Mouse (Mus musculus): Measurements from ENCODE around the gene Pygo1. TPM values are rescaled to one million over a fixed set of nuclear protein-coding genes. Genes with fewer than 3 reads are reported as not detected.

Gene Pygo1
- polyA plus RNA-seq, 2 experiments = 8.4 to 11.0 TPM

DNA sequence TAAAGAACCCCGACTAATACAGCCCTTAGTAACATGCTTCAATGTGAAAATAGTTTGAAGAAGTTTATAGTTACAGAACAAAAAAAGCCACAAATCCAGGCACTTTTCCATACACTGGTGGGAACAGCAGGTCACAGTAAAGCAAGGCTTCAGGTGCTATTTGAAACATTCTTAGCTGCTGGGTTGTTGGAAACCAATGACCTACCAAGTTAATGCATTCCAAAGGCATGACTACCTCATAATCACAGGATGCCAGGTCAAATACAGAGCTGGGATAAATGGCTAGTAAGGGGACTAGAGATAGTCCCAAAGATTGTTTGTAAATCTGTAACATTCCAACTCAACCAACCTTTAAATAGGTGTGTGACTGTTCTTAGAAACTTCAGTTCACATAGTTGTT lies 49.8 kb downstream of the Pygo1 start:
- no peaks in the 10 kb centered on the region for H3K36me3 ChIP-seq (ENCODE audit: control insufficient read depth, insufficient read depth, low read length)
- no peak overlapping the region for H3K4me2 ChIP-seq (replicated peaks; ENCODE audit: low read depth, low read length, severe bottlenecking)
- TF ChIP-seq POLR2A (IDR thresholded peaks at IDR 0.05; ENCODE audit: borderline replicate concordance, extremely low read depth, insufficient read depth, insufficient read length) = no peak
- H3K4me1 ChIP-seq (ENCODE audit: control insufficient read depth, insufficient read depth, low read length) = no peaks in the 10 kb centered on the region
- H3K4me3 ChIP-seq (replicated peaks; ENCODE audit: low read length) = no peak overlapping the region
- no peak overlapping the region for H3K27ac ChIP-seq (replicated peaks; ENCODE audit: low read depth, low read length)
- ATAC-seq (ENCODE audit: low FRiP score, low read depth) = no peak
- no peak for DNase-seq (ENCODE audit: low spot score)
- no peaks in the 10 kb centered on the region for H3K9me3 ChIP-seq (ENCODE audit: control insufficient read depth, low read length)
- H3K27me3 ChIP-seq (ENCODE audit: control insufficient read depth, insufficient read depth, low read length) = no peaks in the 10 kb centered on the region
- no peak overlapping the region for H3K9ac ChIP-seq (ENCODE audit: low read depth, low read length, severe bottlenecking)
- 84% methylated on average over 1 of the region's 1 CpGs for WGBS

DNA sequence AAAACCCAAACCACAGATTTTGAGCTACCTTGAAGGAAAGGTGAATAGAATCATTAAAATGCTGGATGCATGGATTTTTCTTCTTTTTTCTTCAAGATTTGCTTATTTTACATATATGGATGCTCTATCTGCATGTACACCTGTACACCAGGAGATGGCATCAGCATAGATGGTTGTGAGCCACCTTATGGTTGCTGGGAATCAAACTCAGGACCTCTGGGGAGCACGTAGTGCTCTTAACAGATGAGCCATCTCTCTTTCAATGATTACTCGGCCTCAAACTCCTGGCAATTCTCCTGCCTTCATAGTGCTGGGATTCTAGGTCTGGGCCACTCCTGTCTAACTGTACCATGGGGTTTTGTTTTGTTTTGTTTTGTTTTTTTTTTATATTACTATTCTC lies 57.6 kb downstream of the Pygo1 start:
- Histone ChIP-seq H3K4me2 (replicated peaks; ENCODE audit: low read depth, low read length, severe bottlenecking) (no peak overlapping the region), H3K9me3 (ENCODE audit: control insufficient read depth, low read length) (no peaks in the 10 kb centered on the region), H3K27ac (replicated peaks; ENCODE audit: low read depth, low read length) (no peak overlapping the region), H3K4me1 (ENCODE audit: control insufficient read depth, insufficient read depth, low read length) (peaks cover 3% of the 10 kb centered on the region; the same call in 1 of the 2 replicates), H3K4me3 (replicated peaks; ENCODE audit: low read length) (no peak overlapping the region), H3K27me3 (ENCODE audit: control insufficient read depth, insufficient read depth, low read length) (no peaks in the 10 kb centered on the region), H3K36me3 (ENCODE audit: control insufficient read depth, insufficient read depth, low read length) (no peaks in the 10 kb centered on the region), H3K9ac (ENCODE audit: low read depth, low read length, severe bottlenecking) (no peak overlapping the region)
- ATAC-seq (ENCODE audit: low FRiP score, low read depth) (no peak), DNase-seq (ENCODE audit: low spot score) (no peak)
- TF ChIP-seq POLR2A (IDR thresholded peaks at IDR 0.05; ENCODE audit: borderline replicate concordance, extremely low read depth, insufficient read depth, insufficient read length) = no peak
- WGBS = 67% methylated on average over 2 of the region's 2 CpGs

DNA sequence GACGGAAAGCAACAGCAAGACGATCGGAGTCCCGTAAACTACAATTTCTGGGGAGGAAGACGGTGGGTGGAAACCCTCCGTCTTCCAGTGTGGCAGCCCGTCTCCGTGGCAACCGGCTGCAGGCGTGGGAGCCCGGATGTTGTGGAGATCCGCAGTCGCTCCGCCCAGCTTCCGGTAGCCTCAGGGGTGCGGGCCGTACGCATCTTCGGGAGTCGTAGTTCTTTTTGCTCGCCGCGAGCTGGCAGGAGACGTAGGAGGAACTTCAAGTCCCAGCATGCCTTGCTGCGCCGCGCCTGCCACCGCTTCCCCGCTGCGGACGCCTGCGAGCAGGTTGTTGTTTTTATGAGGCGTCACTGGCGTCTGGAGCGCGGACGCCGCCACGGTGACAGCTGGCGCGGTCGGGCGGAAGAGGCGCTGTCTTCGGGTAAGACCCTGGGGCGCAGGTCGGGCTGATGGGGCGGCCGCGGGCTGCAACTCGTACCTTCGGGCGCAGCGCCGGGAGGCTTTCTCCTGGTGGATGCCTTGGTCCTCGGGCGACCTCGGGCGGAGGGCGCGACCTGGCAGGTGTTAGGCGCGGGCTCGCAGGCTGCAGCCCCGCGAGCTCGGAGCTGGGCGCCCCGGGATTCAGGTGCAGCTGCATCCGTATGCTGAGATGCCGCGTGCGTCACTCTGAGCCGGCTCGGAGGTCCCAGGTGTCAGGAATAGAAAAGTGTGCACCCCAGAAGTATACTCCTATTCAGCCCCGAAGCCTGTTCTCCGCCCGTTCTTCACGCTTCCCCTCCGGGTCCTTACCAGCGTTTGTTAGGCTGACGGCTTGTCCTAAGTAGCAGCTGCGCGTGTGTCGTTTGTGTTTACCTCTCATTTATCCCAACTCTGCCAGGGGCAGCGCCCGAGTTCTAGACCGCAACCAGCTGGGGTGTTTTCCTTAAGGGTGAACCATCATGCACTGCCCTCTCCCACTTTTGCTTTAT lies 60.1 kb downstream of the Pygo1 start, which contains the start of the genes Ccpg1os and Ccpg1:
Ccpg1os (minus strand) TSS at position 133 of the 971 bp plus-strand sequence.
Ccpg1 (plus strand) TSS at position 180 of the 971 bp plus-strand sequence.
- peaks cover 3% of the 10 kb centered on the region; the same call in 1 of the 2 replicates for H3K4me1 ChIP-seq (ENCODE audit: control insufficient read depth, insufficient read depth, low read length)
- no peak within 1 kb of the TSS for H3K27ac ChIP-seq (replicated peaks; ENCODE audit: low read depth, low read length)
- H3K9me3 ChIP-seq (ENCODE audit: control insufficient read depth, low read length) = no peaks in the 10 kb centered on the region
- no peak for TF ChIP-seq POLR2A (IDR thresholded peaks at IDR 0.05; ENCODE audit: borderline replicate concordance, extremely low read depth, insufficient read depth, insufficient read length)
- H3K27me3 ChIP-seq (ENCODE audit: control insufficient read depth, insufficient read depth, low read length) = no peaks in the 10 kb centered on the region
- DNase-seq (ENCODE audit: low spot score) = peak; percentile 95
- H3K4me3 ChIP-seq (replicated peaks; ENCODE audit: low read length) = peak within 1 kb of the TSS; percentile 78
- H3K36me3 ChIP-seq (ENCODE audit: control insufficient read depth, insufficient read depth, low read length) = no peaks in the 10 kb centered on the region
- H3K4me2 ChIP-seq (replicated peaks; ENCODE audit: low read depth, low read length, severe bottlenecking) = peak within 1 kb of the TSS; percentile 87
- H3K9ac ChIP-seq (ENCODE audit: low read depth, low read length, severe bottlenecking) = peak within 1 kb of the TSS; percentile 66
- under 1% methylated on average over 83 of the region's 88 CpGs for WGBS
- peak; percentile 99 for ATAC-seq (ENCODE audit: low FRiP score, low read depth)

DNA sequence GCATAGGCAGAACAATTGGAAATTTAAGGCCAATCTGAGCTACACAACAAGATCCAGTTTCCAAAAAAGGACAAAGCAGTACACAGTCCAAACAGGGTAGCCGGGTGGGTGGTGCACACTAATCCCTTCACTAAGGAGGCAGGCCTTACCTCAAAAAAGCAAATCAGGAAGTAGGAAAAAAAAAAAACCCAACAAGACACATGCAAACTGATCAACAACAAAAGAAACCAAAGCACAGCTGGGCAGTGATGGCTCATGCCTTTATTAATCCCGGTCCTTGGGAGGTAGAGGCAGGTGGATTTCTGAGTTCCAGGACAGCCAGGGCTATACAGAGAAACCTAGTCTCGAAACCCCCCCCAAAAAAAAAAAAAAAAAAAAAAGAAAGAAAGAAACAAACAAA lies 62.3 kb downstream of the Pygo1 start:
- Histone ChIP-seq H3K9ac (ENCODE audit: low read depth, low read length, severe bottlenecking) (no peak overlapping the region), H3K36me3 (ENCODE audit: control insufficient read depth, insufficient read depth, low read length) (no peaks in the 10 kb centered on the region), H3K4me2 (replicated peaks; ENCODE audit: low read depth, low read length, severe bottlenecking) (no peak overlapping the region), H3K27me3 (ENCODE audit: control insufficient read depth, insufficient read depth, low read length) (no peaks in the 10 kb centered on the region), H3K4me3 (replicated peaks; ENCODE audit: low read length) (no peak overlapping the region), H3K4me1 (ENCODE audit: control insufficient read depth, insufficient read depth, low read length) (peaks cover 3% of the 10 kb centered on the region; the same call in 1 of the 2 replicates), H3K27ac (replicated peaks; ENCODE audit: low read depth, low read length) (no peak overlapping the region), H3K9me3 (ENCODE audit: control insufficient read depth, low read length) (no peaks in the 10 kb centered on the region)
- WGBS = 75% methylated on average over 3 of the region's 3 CpGs
- TF ChIP-seq POLR2A (IDR thresholded peaks at IDR 0.05; ENCODE audit: borderline replicate concordance, extremely low read depth, insufficient read depth, insufficient read length) = no peak
- ATAC-seq (ENCODE audit: low FRiP score, low read depth) (no peak), DNase-seq (ENCODE audit: low spot score) (no peak)

DNA sequence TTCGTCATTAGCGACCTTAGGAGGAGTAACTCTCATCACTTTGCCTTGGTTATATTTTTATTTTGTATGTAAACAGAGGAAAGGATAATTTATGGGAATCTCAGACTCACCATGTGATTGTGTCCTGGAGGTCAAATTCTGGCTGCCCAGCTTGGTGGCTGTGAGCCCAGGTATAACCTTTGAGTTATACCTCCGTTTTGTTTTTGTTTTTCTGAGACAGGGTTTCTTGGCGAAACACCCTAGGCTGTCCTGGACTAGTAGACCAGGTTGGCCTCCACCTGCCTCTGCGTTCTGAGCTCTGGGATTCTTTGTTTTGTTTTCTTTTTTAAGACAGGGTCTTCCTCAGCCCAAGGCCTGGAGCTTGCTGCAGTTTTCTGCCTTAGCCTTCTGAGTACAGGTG lies 63.3 kb downstream of the Pygo1 start:
- Histone ChIP-seq H3K36me3 (ENCODE audit: control insufficient read depth, insufficient read depth, low read length) (no peaks in the 10 kb centered on the region), H3K4me2 (replicated peaks; ENCODE audit: low read depth, low read length, severe bottlenecking) (no peak overlapping the region), H3K9me3 (ENCODE audit: control insufficient read depth, low read length) (no peaks in the 10 kb centered on the region), H3K9ac (ENCODE audit: low read depth, low read length, severe bottlenecking) (no peak overlapping the region), H3K4me3 (replicated peaks; ENCODE audit: low read length) (no peak overlapping the region), H3K4me1 (ENCODE audit: control insufficient read depth, insufficient read depth, low read length) (peaks cover 3% of the 10 kb centered on the region; the same call in 1 of the 2 replicates), H3K27ac (replicated peaks; ENCODE audit: low read depth, low read length) (no peak overlapping the region), H3K27me3 (ENCODE audit: control insufficient read depth, insufficient read depth, low read length) (no peaks in the 10 kb centered on the region)
- no peak for DNase-seq (ENCODE audit: low spot score)
- TF ChIP-seq POLR2A (IDR thresholded peaks at IDR 0.05; ENCODE audit: borderline replicate concordance, extremely low read depth, insufficient read depth, insufficient read length) = no peak
- WGBS = 83% methylated on average over 5 of the region's 5 CpGs
- ATAC-seq (ENCODE audit: low FRiP score, low read depth) = no peak
